13 mouse cellular contexts compared by ENCODE assay signal in the genomic region with DNA sequence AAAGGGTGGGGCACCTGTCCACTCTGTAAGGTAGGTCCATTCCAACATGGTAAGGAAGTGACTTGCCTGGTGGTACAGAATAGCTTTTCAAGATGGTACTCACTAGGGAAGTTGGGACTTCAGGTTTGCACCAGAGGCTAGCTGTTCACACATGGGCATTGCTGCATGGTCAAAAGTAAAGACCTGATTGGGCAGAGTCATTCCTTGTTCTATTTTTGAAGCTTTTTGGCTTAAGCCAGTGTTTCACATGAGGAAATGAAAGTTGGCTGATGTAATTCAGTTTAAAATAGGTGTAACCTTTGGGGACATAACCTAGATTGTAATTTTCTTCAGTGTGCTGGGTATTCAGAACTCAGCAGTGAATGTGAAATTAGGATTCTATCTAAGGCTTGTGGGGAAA. TPM values are rescaled to one million over a fixed set of nuclear protein-coding genes. Genes with fewer than 3 reads are reported as not detected.
DNase-seq lines count a peak whose midpoint lies in the region; TF ChIP-seq lines count a peak whose summit lies in the region.
"Had no signal": no experiment of that assay in that cellular context is flagged by ENCODE, and none has a peak within 500 bp of the region (broad histone marks: within the 10 kb centered on the region; RNA-seq: fewer than 3 reads in every experiment).

No protein-coding gene starts in this region.

- no peak for TF ChIP-seq CTCF in spleen, adult 2 months (IDR thresholded peaks at IDR 0.05; ENCODE audit: extremely low read depth, insufficient read depth, insufficient read length, insufficient replicate concordance)
- no peak for TF ChIP-seq CTCF in embryonic fibroblast, embryonic 13.5 days (IDR thresholded peaks at IDR 0.05; ENCODE audit: borderline replicate concordance, insufficient read depth, low read length)

- H3K27ac ChIP-seq in spleen, adult 2 months (ENCODE audit: insufficient read depth, low read length), result peak overlapping the region; percentile 79
- H3K27ac ChIP-seq in embryonic fibroblast, embryonic 13.5 days (ENCODE audit: insufficient read depth, low read length), result peak overlapping the region; percentile 79
- H3K27ac ChIP-seq: heart, embryonic 15.5 days; kidney, postnatal 0 days; limb, embryonic 10.5 days; midbrain, embryonic 10.5 days had no signal

- no peak overlapping the region for H3K4me3 ChIP-seq in spleen, adult 2 months (ENCODE audit: extremely low read depth, insufficient read depth, insufficient read length)
- no peak overlapping the region for H3K4me3 ChIP-seq in embryonic fibroblast, embryonic 13.5 days (ENCODE audit: insufficient read depth, low read length)
- H3K4me3 ChIP-seq: heart, embryonic 15.5 days; limb, embryonic 10.5 days; midbrain, embryonic 10.5 days had no signal

- TF ChIP-seq POLR2A in spleen, adult 2 months (IDR thresholded peaks at IDR 0.05; ENCODE audit: low read depth, low read length), result no peak
- peak; percentile 10; the same call in 1 of the 2 replicates for TF ChIP-seq POLR2A in embryonic fibroblast, embryonic 13.5 days (IDR thresholded peaks at IDR 0.05; ENCODE audit: low read depth, low read length)

- DNase-seq in heart, adult 9 months (ENCODE audit: low spot score in 2 of 2), result peak; percentile 43 to 56
- DNase-seq in heart, postnatal 4 days, result no peak
- DNase-seq in spleen, adult 2 months (ENCODE audit: low read depth in 1 of 2, low spot score in 2 of 2), result peak; percentile 33 to 44
- no peak for DNase-seq in spleen, postnatal 4 days (ENCODE audit: low spot score in 2 of 2)
- no peak for DNase-seq in right cerebral cortex, postnatal 14 days
- no peak for DNase-seq in cerebellum, postnatal 14 days
- DNase-seq: adrenal gland, postnatal 10 days; lung, adult 18-20 months had no signal

- no peaks in the 10 kb centered on the region for H3K27me3 ChIP-seq in spleen, adult 2 months (ENCODE audit: control insufficient read depth, insufficient read depth, low read length)
- H3K27me3 ChIP-seq: heart, embryonic 15.5 days had no signal

- peaks cover 16% of the 10 kb centered on the region for H3K4me1 ChIP-seq in spleen, adult 2 months (ENCODE audit: control insufficient read depth, insufficient read depth, insufficient read length)
- peaks cover 13% of the 10 kb centered on the region for H3K4me1 ChIP-seq in embryonic fibroblast, embryonic 13.5 days (ENCODE audit: control insufficient read depth, insufficient read depth, low read length)

- peaks cover 31% of the 10 kb centered on the region for H3K36me3 ChIP-seq in spleen, adult 2 months (ENCODE audit: control insufficient read depth, insufficient read depth, low read length)

RNA-seq across cellular contexts. Expression of a gene that starts 5.8 kb away (rescaled TPM):
- total RNA-seq in heart, postnatal 4 days (2021), result 100 to 1,000 TPM; 455 to 469 TPM
- 149 and 220 TPM in 2 replicates for polyA plus RNA-seq in spleen, adult 2 months (2012; rRNA removed)
- 266 and 282 TPM in 2 replicates for polyA plus RNA-seq in embryonic fibroblast, embryonic 13.5 days (2011; ENCODE audit: insufficient read length, low read depth, missing spikeins)

RNA-seq across cellular contexts. Expression of a gene that starts 6.1 kb away (rescaled TPM):
- total RNA-seq in heart, postnatal 4 days (2021), result 10 to 100 TPM; 51.9 to 55.6 TPM
- polyA plus RNA-seq in spleen, adult 2 months (2012; rRNA removed), result 51.0 and 82.0 TPM in 2 replicates
- 54.6 and 64.3 TPM in 2 replicates for polyA plus RNA-seq in embryonic fibroblast, embryonic 13.5 days (2011; ENCODE audit: insufficient read length, low read depth, missing spikeins)

RNA-seq across cellular contexts. Expression of a gene that starts 14.0 kb away (rescaled TPM):
- total RNA-seq in heart, postnatal 4 days (2021), result under 1 TPM; 0.11 to 0.17 TPM
- polyA plus RNA-seq in spleen, adult 2 months (2012; rRNA removed), result 0.44 and 0.50 TPM in 2 replicates
- 0.26 and 0.67 TPM in 2 replicates for polyA plus RNA-seq in embryonic fibroblast, embryonic 13.5 days (2011; ENCODE audit: insufficient read length, low read depth, missing spikeins)

RNA-seq across cellular contexts. Expression of a gene that starts 54.1 kb away (rescaled TPM):
- 10 to 100 TPM; 20.0 to 22.4 TPM for total RNA-seq in heart, postnatal 4 days (2021)
- 6.4 and 7.7 TPM in 2 replicates for polyA plus RNA-seq in spleen, adult 2 months (2012; rRNA removed)
- 28.0 and 36.3 TPM in 2 replicates for polyA plus RNA-seq in embryonic fibroblast, embryonic 13.5 days (2011; ENCODE audit: insufficient read length, low read depth, missing spikeins)

Comparison
In these comparisons a context has a peak if more than half of its experiments do, and no peak if none do; other contexts are left out.
1. DNase-seq: peak in heart, adult 9 months (2 of 2) and spleen, adult 2 months (2 of 2); none in heart, postnatal 4 days (single experiment), spleen, postnatal 4 days (0 of 2), right cerebral cortex, postnatal 14 days (single experiment) and cerebellum, postnatal 14 days (0 of 2).